27 mouse cellular contexts compared by ENCODE assay signal in the genomic region with DNA sequence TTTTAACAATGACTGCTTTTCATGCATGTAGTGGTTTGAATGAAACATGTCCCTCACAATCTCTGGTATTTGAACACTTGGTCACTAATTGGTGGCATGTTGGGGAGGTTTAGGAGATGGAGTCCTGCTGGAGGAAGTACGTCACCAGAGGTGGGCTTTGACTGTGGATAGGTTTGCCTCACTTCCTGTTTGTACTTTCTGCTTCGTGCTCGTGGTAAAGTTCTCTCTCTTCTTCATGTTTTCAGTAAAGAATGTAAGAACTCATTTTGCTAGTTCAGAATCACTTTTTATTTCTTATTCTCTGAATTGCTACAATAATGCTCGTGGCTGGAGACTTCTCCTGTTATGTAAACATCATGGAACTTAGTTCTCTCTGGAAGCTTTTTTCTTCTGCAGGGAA.
A peak's percentile ranks its signal among the peaks of the same experiment; 100 is the strongest.
DNase-seq lines count a peak whose midpoint lies in the region; ATAC-seq and TF ChIP-seq lines count a peak whose summit lies in the region.
"Had no signal": no experiment of that assay in that cellular context is flagged by ENCODE, and none has a peak within 500 bp of the region (broad histone marks: within the 10 kb centered on the region; RNA-seq: fewer than 3 reads in every experiment).

No protein-coding gene starts in this region.

- H3K4me2 ChIP-seq in CH12.LX (ENCODE audit: insufficient read depth, low read depth, poor library complexity, severe bottlenecking): peak overlapping the region; percentile 62; the same call in 1 of the 2 replicates
- H3K4me2 ChIP-seq: forebrain, embryonic 13.5 days; hindbrain, embryonic 15.5 days; kidney, embryonic 15.5 days; limb, embryonic 15.5 days; liver, embryonic 15.5 days; lung, embryonic 15.5 days; neural tube, embryonic 15.5 days had no signal

- DNase-seq in thymus, postnatal 0 days (ENCODE audit: low spot score): peak; percentile 37
- DNase-seq in thymus, postnatal 4 days: no peak
- peak; percentile 54 for DNase-seq in CH12.LX (ENCODE audit: extremely low read depth)
- peak; percentile 16 for DNase-seq in thymus, postnatal 25 days
- no peak for DNase-seq in ovary, postnatal 14 days (ENCODE audit: low spot score)
- no peak for DNase-seq in right cerebral cortex, adult 18-20 months
- DNase-seq in heart, adult 18-20 months: no peak
- DNase-seq: adrenal gland, postnatal 10 days; cerebellum, postnatal 25 days; gastrocnemius, postnatal 36 days; kidney, postnatal 4 days; lung, postnatal 36 days; right cerebral cortex, postnatal 25 days; spleen, adult 18-20 months had no signal

- peaks cover 3 to 36% of the 10 kb centered on the region in 2 experiments; a peak in 2 of 4 replicates for H3K4me1 ChIP-seq in CH12.LX (ENCODE audit: control insufficient read depth in 1 of 2, insufficient read depth in 2 of 2)
- H3K4me1 ChIP-seq: forebrain, embryonic 13.5 days; heart, embryonic 10.5 days; hindbrain, embryonic 15.5 days; liver, embryonic 15.5 days; lung, embryonic 15.5 days; neural tube, embryonic 15.5 days had no signal

- TF ChIP-seq RAD21 in CH12.LX (IDR thresholded peaks at IDR 0.05; ENCODE audit: low read depth, low read length): no peak

- no peak overlapping the region for H3K27ac ChIP-seq in CH12.LX (ENCODE audit: insufficient read depth, low read depth)
- H3K27ac ChIP-seq: forebrain, embryonic 13.5 days; heart, embryonic 10.5 days; hindbrain, embryonic 15.5 days; kidney, embryonic 15.5 days; limb, embryonic 15.5 days; liver, embryonic 15.5 days; lung, embryonic 15.5 days; neural tube, embryonic 15.5 days had no signal

- TF ChIP-seq EP300 in CH12.LX (IDR thresholded peaks at IDR 0.05; ENCODE audit: low read length): no peak

- no peaks in the 10 kb centered on the region for H3K27me3 ChIP-seq in CH12.LX (replicated peaks)
- H3K27me3 ChIP-seq: forebrain, embryonic 13.5 days; hindbrain, embryonic 15.5 days; kidney, embryonic 15.5 days; limb, embryonic 15.5 days; liver, embryonic 15.5 days; lung, embryonic 15.5 days; neural tube, embryonic 15.5 days; Patski had no signal

- peaks cover 3% of the 10 kb centered on the region for H3K9me3 ChIP-seq in CH12.LX (replicated peaks; ENCODE audit: low read length)
- H3K9me3 ChIP-seq: forebrain, embryonic 13.5 days; heart, embryonic 10.5 days; hindbrain, embryonic 15.5 days; kidney, embryonic 15.5 days; limb, embryonic 15.5 days; liver, embryonic 15.5 days; lung, embryonic 15.5 days; neural tube, embryonic 15.5 days had no signal

- peak; percentile 37; the same call in 1 of the 2 replicates for TF ChIP-seq POLR2A in CH12.LX (IDR thresholded peaks at IDR 0.05; ENCODE audit: low read depth, low read length)

- ATAC-seq in inflammation-experienced regulatory T-cells, adult 6 months: peak; percentile 88
- ATAC-seq: forebrain, embryonic 13.5 days; intestine, postnatal 0 days; midbrain, embryonic 16.5 days; Patski had no signal

- in situ Hi-C loops in CH12.LX (cut with MboI; ENCODE audit: low pct_ligation_motif_present, low pct_unique_long_range_greater_than_20kb, low sequenced_read_pairs): no loop called here

- H3K36me3 ChIP-seq in CH12.LX (replicated peaks in 1 of 2; ENCODE audit: control insufficient read depth in 1 of 2, insufficient read depth in 1 of 2, low read length in 1 of 2): no peaks in the 10 kb centered on the region
- H3K36me3 ChIP-seq: heart, embryonic 10.5 days; hindbrain, embryonic 15.5 days; kidney, embryonic 15.5 days; limb, embryonic 15.5 days; liver, embryonic 15.5 days; lung, embryonic 15.5 days; neural tube, embryonic 15.5 days had no signal

- dilution Hi-C loops in CH12.LX (cut with MboI; ENCODE audit: extremely low pct_ligation_motif_present, extremely low pct_unique_long_range_greater_than_20kb, low sequenced_read_pairs): no loop called here

- H3K79me2 ChIP-seq in CH12.LX (replicated peaks; ENCODE audit: control insufficient read depth, extremely low read depth, insufficient read depth, poor library complexity, severe bottlenecking): no peaks in the 10 kb centered on the region

- peak overlapping the region; percentile 39; the same call in 1 of the 2 replicates for H3K9ac ChIP-seq in CH12.LX (ENCODE audit: insufficient read depth, low read depth)
- H3K9ac ChIP-seq: forebrain, embryonic 13.5 days; hindbrain, embryonic 15.5 days; kidney, embryonic 15.5 days; limb, embryonic 15.5 days; liver, embryonic 15.5 days; lung, embryonic 15.5 days; neural tube, embryonic 15.5 days had no signal

- H3K4me3 ChIP-seq in CH12.LX (replicated peaks in 1 of 3; ENCODE audit: low read depth in 2 of 3, low read length in 2 of 3, poor library complexity in 1 of 3): no peak overlapping the region
- H3K4me3 ChIP-seq: forebrain, embryonic 13.5 days; heart, embryonic 10.5 days; hindbrain, embryonic 15.5 days; kidney, embryonic 15.5 days; limb, embryonic 15.5 days; liver, embryonic 15.5 days; lung, embryonic 15.5 days; myocyte; neural tube, embryonic 15.5 days had no signal

- no peak for TF ChIP-seq CTCF in CH12.LX (conservative IDR thresholded peaks at IDR 0.05 in 1 of 2, IDR thresholded peaks at IDR 0.05 in 1 of 2; ENCODE audit: low read depth in 2 of 2, low read length in 2 of 2)

TF ChIP-seq in CH12.LX, 34 proteins besides CTCF, POLR2A, EP300 and RAD21:
- TF ChIP-seq TBP (conservative IDR thresholded peaks at IDR 0.05; ENCODE audit: low read depth, low read length) (peak; percentile 63; the same call in 1 of the 2 replicates), IRF4 (IDR thresholded peaks at IDR 0.05; ENCODE audit: low read depth, low read length) (no peak), PAX5 (IDR thresholded peaks at IDR 0.05; ENCODE audit: low read length) (no peak), RCOR1 (conservative IDR thresholded peaks at IDR 0.05; ENCODE audit: low read depth, low read length) (no peak), MYC (IDR thresholded peaks at IDR 0.05; ENCODE audit: low read depth, low read length) (0 out of 2 replicates have a peak, but pooled peaks have one; percentile 22), HCFC1 (IDR thresholded peaks at IDR 0.05; ENCODE audit: low read depth, low read length) (peak; percentile 56), POLR2AphosphoS2 (IDR thresholded peaks at IDR 0.05; ENCODE audit: low read depth, low read length) (no peak), CHD2 (IDR thresholded peaks at IDR 0.05; ENCODE audit: low read length) (no peak), ETS1 (conservative IDR thresholded peaks at IDR 0.05; ENCODE audit: low read depth, low read length) (no peak), SMC3 (IDR thresholded peaks at IDR 0.05; ENCODE audit: low read depth, low read length) (no peak), ZMIZ1 (IDR thresholded peaks at IDR 0.05; ENCODE audit: low read depth, low read length) (no peak), USF2 (conservative IDR thresholded peaks at IDR 0.05; ENCODE audit: low read depth, low read length) (no peak), MEF2A (IDR thresholded peaks at IDR 0.05; ENCODE audit: borderline replicate concordance, low read depth, low read length) (no peak), NRF1 (IDR thresholded peaks at IDR 0.05; ENCODE audit: low read depth, low read length) (no peak), MXI1 (IDR thresholded peaks at IDR 0.05; ENCODE audit: low read depth, low read length) (no peak), ELF1 (IDR thresholded peaks at IDR 0.05; ENCODE audit: low read depth, low read length) (no peak), TCF12 (IDR thresholded peaks at IDR 0.05; ENCODE audit: low read depth, low read length) (0 out of 2 replicates have a peak, but pooled peaks have one; percentile 17)
TF ChIP-seq in CH12.LX: peak in this region for 4.

Comparison
In these comparisons a context has a peak if more than half of its experiments do, and no peak if none do; other contexts are left out.
1. DNase-seq: peak in thymus, postnatal 0 days (single experiment), CH12.LX (single experiment) and thymus, postnatal 25 days (single experiment); none in thymus, postnatal 4 days (single experiment), ovary, postnatal 14 days (single experiment), right cerebral cortex, adult 18-20 months (single experiment) and heart, adult 18-20 months (0 of 2).